Mouse (Mus musculus) fibroblast of lung, adult 2 months (primary cell): ENCODE measurements at regions not wholly inside any gene's neighbourhood (a gene's known extent, or its start where the extent isn't known, plus 50 kb on each side); places are given as distances from the start of the nearest gene placed in this dataset.

Experiments
- DNase-seq: peaks from one replicate; pipeline ENCODE4 v3.0.0-alpha.2; 2011; ENCODE audit warnings: low read depth

DNA sequence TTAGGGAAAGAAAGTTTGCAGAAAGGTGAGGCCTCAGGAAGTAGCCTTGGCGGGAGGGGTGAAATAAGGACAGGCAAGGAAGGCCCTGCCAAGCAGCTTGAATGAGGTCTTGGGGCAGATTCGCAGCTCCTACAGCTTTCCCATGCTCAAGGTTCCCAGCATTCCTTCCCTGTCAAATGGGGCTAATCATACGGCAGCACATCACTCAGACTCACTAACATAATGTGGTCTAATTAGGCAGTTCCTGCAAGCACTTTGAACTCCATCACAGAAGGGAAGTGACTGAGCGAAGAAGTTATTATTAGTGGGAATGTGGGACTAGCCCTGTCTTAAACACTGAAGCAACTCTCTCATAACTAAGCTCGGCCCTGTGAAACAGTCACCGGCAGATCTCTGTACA lies 87.1 kb upstream of the Gm10260 start:
- no peak for DNase-seq

DNA sequence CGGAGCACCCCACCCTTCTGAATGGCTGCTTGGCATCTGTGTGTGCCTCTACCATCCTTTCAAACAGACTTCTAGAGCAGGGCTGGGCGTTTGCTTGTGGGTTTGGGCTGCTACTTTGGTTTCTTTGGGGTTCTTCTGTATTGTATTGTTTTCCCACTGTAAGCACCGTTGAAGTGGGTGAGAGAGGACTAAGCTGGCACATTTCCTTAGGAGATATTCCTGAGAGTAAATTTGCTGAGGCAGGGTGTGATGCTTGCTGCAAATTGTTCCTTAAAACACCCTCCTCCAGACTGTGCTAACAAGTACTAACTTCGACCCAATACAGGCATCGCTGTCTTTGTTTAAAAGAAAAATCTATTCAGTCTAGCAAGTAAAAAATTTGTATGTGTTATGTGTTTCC lies 84.7 kb upstream of the Gm10260 start:
- no peak for DNase-seq

DNA sequence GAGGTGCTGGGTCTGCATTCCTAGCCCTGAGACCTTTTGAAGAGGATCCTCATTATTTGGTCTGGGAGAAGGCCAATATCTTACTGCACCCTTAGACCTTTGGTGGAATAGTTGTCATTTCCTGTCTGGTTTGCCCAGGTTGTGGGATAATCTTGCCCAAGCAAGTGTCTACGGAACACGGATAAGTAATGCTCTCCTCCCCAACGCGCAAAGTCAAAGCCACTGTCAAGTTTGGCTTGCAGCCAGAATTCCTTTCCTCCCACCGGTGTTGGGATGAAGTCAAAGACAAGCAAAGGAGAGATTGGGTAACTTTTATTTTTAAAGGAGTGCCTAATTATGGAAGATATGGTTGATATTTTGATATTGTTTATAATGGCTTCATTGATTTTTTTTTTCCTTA lies 82.4 kb upstream of the Gm10260 start:
- DNase-seq = no peak

DNA sequence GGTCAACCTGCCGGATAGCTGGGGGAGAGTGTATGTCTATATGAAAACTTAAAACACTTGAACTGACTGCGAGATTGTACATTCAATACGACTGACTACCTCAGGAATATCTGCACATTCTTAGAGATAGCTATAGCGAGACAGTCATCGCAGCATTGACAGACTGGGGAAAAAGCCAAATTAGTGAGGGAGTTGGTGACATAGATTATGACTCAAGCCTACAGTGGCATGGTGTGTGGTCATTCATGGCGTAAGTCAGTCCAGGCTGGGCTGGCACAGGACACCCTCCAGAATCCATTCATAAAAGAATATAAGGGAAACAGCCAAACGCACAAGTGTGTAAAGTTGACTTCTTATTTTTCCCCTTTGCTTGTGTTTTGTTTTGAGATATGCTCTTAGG lies 81.1 kb upstream of the Gm10260 start:
- no peak for DNase-seq

DNA sequence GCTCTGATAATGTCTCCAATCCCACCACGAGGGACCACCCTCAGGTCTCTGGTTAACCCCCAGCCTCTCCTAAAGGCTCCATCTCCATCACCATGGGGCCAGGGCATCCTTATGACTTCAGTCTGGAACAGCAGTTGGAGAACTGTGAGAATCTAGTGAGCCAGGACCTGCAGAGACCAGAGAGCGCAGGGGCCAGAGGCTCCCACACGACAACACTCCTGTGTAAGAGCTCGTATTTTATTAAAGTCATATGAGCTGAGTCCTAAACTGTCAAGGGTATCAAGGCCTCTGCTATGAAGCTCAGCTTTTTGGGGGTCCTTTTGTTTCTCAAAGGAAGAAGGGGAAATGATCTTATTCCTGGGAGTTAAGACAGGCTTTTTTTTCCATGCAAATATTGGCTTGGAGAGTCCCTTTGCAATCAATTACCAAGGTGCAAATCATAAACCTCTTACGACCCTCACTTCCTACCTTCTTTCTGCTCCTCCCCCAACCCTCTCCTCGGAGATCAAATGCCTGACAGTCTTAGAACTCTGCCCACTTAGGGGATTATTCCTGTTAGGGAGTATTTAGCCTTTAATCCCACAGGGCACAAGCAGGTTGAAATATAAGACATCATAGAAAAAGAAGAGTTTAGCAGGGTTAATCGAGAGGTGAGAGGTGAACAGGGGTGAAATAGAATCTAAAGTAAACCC lies 79.3 kb upstream of the Gm10260 start:
- no peak for DNase-seq

DNA sequence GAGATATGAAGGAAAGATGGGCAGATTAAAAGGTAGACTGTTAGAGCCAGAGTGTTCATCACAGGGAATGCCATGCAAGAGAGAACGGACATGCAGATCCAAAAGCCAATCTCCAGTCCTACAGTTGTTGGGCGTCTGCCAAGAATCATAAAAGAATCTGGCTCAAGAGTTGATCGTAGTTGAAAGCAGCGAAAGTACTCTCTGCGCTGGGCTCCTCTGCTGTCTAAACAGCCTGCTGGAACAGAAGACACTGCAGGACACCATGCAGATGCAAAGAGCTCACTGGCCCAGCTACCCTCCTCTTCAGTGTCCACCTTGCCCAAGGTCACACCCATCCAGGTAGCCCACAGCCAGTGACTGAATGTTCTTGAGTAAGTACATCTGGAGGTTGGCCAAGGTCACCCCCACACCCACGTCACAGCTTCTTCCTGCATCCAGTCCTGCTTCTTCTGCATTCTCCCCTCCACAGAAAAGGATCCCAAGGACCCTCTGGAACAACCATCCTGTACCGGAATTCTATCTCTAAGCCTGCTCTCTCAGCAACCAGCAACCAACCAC lies 77.1 kb upstream of the Gm10260 start:
- DNase-seq = no peak

DNA sequence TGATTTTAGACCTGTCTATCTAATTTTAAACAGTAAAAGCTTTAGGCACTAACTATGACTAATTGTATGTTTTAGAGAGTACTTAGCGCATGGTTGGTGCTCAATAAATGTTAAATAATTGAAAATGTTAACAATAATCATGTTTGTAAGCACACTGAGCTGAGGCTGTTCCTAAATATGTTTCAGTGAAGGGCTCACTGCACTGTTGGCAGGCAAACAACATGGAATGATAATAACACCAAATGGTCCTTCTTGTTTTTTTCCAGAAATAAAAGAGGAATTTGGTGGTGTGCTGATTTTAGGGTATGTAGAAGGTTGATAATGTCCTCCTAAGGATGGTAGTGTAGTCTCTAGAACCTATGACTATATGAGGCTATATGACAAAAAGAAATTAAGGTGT lies 72.0 kb upstream of the Gm10260 start:
- no peak for DNase-seq

DNA sequence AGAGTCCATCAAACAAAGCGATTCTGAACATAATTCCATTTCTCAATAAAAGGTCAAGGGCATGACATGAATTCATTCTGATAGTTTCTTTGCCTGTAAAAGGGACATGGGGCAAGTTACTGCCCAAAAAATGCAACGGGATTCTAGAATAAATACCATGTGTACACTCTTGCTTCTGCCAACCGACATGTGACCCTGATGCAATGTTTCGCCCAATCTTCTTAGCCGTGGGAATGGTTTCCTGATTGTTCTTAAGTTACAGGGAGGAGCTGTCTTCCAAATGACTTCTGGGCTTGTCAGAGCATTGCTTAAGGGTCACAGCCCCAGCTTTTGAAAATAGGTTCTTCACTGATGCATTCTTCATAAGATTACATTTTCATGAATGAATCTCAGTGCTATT lies 71.4 kb upstream of the Gm10260 start:
- DNase-seq = peak; percentile 65

DNA sequence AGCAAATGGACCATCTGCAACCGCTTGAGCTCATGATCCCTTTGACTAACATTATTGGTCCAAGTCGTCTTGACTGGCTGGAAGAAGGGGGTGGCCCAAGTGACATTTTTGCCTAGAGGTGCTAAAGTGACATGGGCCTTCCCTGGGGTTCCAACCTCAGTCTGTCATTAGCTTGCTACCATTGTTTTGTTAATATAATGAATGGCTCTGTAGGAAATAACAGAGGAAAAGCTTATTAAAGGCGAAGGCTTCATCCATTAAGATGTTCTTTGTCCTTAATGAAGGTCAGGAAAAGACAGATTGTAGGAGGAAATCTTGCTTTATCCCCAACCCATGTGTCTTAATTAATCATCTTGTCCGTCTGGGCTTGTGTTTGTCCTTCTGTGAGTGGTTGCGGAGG lies 69.1 kb upstream of the Gm10260 start:
- no peak for DNase-seq

DNA sequence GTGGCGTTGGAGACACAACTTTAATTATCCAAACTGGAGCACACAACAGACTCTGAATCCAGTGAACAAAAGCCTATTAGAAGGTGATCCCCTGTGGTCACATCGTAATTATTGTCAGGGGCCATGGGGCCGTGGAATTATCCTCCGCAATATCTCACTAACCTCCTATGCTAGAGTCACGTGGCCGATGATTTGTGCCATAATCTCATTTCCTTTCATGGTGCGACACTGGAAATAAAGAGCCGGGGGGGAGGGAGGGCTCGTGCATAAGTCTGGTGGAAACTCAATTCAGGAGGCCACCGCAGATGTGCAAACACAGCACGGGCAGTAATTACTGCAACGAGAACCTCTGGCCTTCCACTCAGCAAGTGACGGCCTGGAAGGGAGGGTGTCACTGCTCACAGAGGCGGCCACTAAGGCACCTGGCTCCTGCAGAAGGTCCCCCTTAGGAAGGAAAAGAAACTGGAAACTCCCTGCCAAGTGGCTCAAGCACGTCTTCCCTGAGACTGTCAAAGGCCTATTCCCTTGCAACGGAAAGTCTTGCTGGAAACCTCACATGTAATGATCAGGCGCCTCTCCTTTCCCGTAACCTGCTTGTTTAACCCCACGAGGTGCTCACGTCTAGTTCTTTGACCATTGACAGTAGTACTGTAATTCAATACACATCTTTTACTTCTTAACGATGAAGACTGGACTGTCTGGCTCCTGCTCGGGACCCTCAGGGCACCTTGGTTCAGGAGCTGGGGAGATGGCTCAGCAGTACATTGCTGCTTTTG lies 65.6 kb upstream of the Gm10260 start:
- no peak for DNase-seq

DNA sequence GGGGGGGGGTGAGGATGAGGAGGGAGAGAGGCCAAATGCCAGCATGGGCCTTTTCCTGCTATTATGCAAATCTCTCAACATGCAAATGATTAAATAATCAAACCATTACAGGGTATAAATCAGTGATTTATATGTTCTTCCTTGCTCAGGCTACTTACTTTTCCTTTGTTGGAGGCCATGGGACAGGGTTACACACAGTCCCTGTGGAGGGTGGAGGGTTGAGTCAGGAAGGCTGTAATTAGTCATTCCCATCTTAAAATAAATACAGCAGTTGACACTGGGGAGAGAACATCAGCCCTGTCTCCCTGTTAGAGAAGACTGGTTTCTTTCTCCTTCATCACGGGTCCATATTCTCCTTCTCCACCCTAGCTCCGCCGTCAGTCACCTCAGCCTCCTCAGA lies 64.9 kb upstream of the Gm10260 start:
- no peak for DNase-seq

DNA sequence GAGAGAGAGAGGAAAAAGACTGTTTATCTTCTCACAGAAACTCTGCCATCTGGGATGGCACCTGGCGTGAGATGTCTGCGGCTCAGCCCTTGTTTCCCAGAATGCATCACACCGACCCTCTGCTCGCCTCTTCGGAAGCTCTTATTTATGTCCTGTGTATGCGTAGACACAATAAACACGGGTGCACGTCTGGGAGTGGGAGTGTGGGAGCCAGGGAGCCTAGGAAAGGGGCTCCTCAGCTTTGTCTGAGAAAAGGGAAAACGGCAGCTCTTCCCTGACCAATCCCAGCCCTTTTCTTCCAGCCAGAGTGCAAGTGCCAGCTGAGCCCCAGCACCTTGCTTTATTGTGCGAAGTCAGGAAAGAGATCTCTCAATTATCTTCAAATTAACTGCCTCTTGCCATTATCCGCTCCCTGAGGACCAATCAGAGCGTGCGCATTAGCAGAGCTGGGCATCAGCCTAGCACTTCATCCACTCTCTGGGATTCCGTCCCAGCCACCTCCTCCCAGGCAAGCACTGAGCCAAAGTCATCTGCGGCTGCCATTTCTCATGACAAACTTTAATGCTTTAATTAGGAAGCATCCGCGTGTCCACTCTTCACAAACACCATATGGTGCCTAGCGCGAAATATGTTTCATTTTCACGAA lies 63.8 kb upstream of the Gm10260 start:
- DNase-seq = no peak

DNA sequence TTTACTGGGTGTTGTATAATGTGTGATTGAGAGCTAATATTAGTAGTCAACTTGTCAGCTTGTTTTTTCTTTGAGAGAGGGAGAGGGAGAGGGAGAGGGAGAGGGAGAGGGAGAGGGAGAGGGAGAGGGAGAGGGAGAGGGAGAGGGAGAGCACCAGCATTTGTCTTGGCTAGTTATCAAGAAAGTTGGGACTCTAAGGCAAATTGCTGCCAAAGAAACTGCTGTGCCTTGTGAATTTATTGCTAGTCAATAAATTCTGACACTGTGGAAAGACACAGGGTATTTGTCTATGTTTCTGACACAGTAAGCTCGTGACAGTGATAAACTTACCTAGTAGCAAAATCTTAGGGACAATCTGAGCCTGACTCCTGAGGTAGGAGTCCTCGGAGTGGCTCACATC lies 61.2 kb upstream of the Gm10260 start:
- DNase-seq = no peak

DNA sequence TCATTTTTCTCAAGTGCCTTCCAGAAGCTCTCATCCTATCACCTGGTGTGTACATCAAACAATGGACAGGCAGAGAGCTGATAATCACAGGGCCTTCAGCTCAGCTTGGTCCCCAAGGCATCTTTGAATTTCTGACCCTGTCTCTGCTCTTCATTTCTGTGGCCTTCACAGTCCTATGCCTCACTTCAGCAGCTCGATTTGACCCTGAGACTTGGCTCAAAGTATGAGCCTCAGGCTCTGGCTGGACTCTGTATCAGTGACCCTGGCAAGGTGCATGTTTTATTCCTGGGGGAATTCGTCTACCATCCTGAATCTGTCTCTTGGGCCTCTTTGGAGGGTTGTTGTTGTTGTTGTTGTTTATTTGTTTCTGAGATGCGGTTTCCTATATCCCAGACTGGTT lies 60.6 kb upstream of the Gm10260 start:
- no peak for DNase-seq

DNA sequence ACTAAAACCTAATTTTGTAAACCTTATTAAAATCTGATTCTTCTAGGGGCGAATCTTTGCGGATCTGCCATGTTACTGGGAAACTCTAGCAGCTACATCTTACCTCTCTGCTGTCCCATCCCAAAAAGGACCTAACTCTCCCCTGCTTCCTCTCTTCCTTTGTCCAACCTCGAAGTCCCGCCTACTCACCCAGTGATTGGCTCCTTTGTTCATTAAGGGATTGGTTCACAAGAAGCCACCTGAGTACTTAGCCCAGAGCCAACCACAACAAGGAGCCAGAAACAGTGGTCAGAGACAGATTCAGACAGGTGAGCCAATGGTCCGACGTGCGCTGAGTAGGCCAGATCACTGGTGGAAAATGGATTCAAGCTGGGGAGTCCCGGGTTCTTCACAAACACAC lies 60.0 kb upstream of the Gm10260 start:
- DNase-seq = no peak

DNA sequence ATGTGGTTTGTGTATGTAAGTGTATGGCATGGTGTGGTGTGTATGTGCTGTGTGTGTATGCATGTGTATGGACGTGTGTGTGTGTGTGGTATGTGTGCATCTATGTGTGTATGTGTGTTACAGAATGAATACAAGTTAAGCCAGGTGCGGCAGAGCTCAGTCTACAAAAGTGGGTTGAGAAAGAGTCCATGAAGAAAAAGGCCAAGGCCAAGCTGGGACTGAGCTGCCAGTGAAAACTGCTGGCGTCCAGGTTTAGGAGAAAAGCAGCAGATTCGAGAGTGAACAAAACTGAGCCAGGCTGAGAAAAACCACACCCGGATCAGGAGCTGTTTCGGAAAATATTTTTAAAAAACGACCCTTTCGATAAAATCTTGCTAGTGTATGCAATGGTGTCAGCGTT lies 58.6 kb upstream of the Gm10260 start:
- no peak for DNase-seq

DNA sequence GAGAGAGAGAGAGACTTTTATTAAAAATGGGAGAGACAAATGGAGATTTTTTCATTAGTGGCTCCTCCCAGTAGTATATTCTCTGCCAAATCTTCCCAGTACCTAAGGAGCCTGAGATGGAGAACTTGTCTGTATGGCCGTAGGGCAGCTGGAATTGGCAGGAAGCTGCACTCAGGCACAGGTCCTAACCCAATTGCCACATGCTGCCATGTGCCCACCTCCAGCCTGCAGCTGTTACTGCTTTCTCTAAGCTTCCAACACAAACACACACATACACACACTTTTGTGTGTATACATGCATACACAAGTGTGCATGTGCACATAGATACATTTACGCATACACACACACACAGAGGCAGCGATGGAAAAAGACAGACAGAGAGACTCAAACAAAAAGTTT lies 56.5 kb upstream of the Gm10260 start:
- DNase-seq = no peak
